Mouse (Mus musculus): ENCODE measurements around the gene Psmb11. TPM values are rescaled to one million over a fixed set of nuclear protein-coding genes. Genes with fewer than 3 reads are reported as not detected.

Gene Psmb11
- total RNA-seq, 1 experiment = not detected

DNA sequence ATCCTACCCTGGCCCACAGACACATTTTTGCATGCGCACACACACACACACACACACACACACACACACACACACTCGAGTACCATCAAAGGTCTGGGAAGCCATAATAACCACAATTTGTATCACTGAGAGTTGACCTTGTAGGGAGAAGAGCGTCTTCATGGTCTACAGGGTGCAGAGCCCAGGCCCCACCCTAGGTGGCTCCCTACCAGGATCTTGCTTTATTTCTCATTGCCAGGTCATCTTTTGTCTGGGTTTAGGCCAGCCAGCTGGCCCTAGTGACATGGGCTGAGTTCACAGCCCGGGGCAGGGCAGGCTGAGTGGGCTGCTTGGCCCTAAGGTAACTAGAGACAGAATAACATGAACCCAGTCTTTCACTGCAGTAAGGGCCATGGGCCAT is 12.9 kb downstream of the Psmb11 start:
- H3K4me3 ChIP-seq (ENCODE audit: insufficient read depth in 1 of 2, low read depth in 1 of 2, low read length in 2 of 2, poor library complexity in 1 of 2, severe bottlenecking in 1 of 2) = no peak overlapping the region
- no peak for DNase-seq (ENCODE audit: low read depth, low spot score)
- peaks cover 4% of the 10 kb centered on the region; the same call in 1 of the 2 replicates for H3K36me3 ChIP-seq (ENCODE audit: control insufficient read depth, insufficient read depth, low read length, poor library complexity, severe bottlenecking)
- no peak overlapping the region for H3K27ac ChIP-seq (ENCODE audit: insufficient read depth, low read depth, low read length, poor library complexity, severe bottlenecking)
- in situ Hi-C loops (cut with MboI; ENCODE audit: low sequenced_read_pairs in 2 of 2, unreplicated experiment in 2 of 2) = loop anchor here in 1 of 2 experiments (25.0 kb wide), 1 partner anchor 572 kb away; no protein-coding TSS in a partner anchor
- TF ChIP-seq MAFK (IDR thresholded peaks at IDR 0.05; ENCODE audit: insufficient read depth, low read depth, low read length) (no peak), CHD2 (IDR thresholded peaks at IDR 0.05; ENCODE audit: low read depth, low read length) (no peak), ZC3H11A (IDR thresholded peaks at IDR 0.05; ENCODE audit: borderline replicate concordance, low read depth, low read length) (no peak), ZNF384 (IDR thresholded peaks at IDR 0.05; ENCODE audit: low read depth, low read length) (no peak), HCFC1 (IDR thresholded peaks at IDR 0.05; ENCODE audit: borderline replicate concordance, insufficient read depth, low read length) (no peak)
- no peaks in the 10 kb centered on the region for H3K9me3 ChIP-seq (ENCODE audit: control insufficient read depth, insufficient read depth, low read depth, low read length)
- H3K4me1 ChIP-seq (ENCODE audit: control insufficient read depth in 2 of 2, insufficient read depth in 2 of 2, low read length in 2 of 2, poor library complexity in 1 of 2) = peaks cover 0 to 11% of the 10 kb centered on the region in 2 experiments; a peak in 1 of 4 replicates
- no peak overlapping the region for H3K9ac ChIP-seq (ENCODE audit: insufficient read depth, low read depth, low read length, poor library complexity, severe bottlenecking)

DNA sequence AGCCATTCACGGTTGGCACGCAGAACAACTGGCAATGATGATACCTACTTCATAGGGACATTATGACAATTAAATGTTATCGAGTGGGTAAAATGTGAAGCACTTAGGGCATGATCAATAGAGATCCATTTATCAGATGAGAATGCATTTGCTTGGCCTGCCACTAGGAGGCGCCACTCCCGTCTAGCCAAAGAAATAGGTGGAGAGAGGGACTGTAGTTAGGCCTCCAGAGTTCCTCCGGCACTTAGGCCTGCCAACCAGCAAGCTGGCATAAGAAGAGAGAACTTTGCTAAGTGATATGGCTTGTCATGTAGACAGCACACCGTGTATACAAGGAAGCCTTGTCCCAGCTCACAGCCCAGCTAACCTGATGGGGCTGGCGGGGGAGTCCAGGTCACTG is 15.7 kb downstream of the Psmb11 start:
- no peak overlapping the region for H3K27ac ChIP-seq (ENCODE audit: insufficient read depth, low read depth, low read length, poor library complexity, severe bottlenecking)
- H3K9ac ChIP-seq (ENCODE audit: insufficient read depth, low read depth, low read length, poor library complexity, severe bottlenecking) = peak overlapping the region; percentile 12; the same call in 1 of the 2 replicates
- TF ChIP-seq ZC3H11A (IDR thresholded peaks at IDR 0.05; ENCODE audit: borderline replicate concordance, low read depth, low read length) = no peak
- TF ChIP-seq HCFC1 (IDR thresholded peaks at IDR 0.05; ENCODE audit: borderline replicate concordance, insufficient read depth, low read length) = no peak
- no peak for TF ChIP-seq ZNF384 (IDR thresholded peaks at IDR 0.05; ENCODE audit: low read depth, low read length)
- TF ChIP-seq MAFK (IDR thresholded peaks at IDR 0.05; ENCODE audit: insufficient read depth, low read depth, low read length) = no peak
- no peak for TF ChIP-seq CHD2 (IDR thresholded peaks at IDR 0.05; ENCODE audit: low read depth, low read length)
- DNase-seq (ENCODE audit: low read depth, low spot score) = peak; percentile 58
- peaks cover 4% of the 10 kb centered on the region; the same call in 1 of the 2 replicates for H3K36me3 ChIP-seq (ENCODE audit: control insufficient read depth, insufficient read depth, low read length, poor library complexity, severe bottlenecking)
- in situ Hi-C loops (cut with MboI; ENCODE audit: low sequenced_read_pairs in 2 of 2, unreplicated experiment in 2 of 2) = loop anchor here in 1 of 2 experiments (25.0 kb wide), 1 partner anchor 575 kb away; no protein-coding TSS in a partner anchor
- peaks cover 0 to 9% of the 10 kb centered on the region in 2 experiments; a peak in 1 of 4 replicates for H3K4me1 ChIP-seq (ENCODE audit: control insufficient read depth in 2 of 2, insufficient read depth in 2 of 2, low read length in 2 of 2, poor library complexity in 1 of 2)
- no peaks in the 10 kb centered on the region for H3K9me3 ChIP-seq (ENCODE audit: control insufficient read depth, insufficient read depth, low read depth, low read length)
- H3K4me3 ChIP-seq (ENCODE audit: insufficient read depth in 1 of 2, low read depth in 1 of 2, low read length in 2 of 2, poor library complexity in 1 of 2, severe bottlenecking in 1 of 2) = no peak overlapping the region

DNA sequence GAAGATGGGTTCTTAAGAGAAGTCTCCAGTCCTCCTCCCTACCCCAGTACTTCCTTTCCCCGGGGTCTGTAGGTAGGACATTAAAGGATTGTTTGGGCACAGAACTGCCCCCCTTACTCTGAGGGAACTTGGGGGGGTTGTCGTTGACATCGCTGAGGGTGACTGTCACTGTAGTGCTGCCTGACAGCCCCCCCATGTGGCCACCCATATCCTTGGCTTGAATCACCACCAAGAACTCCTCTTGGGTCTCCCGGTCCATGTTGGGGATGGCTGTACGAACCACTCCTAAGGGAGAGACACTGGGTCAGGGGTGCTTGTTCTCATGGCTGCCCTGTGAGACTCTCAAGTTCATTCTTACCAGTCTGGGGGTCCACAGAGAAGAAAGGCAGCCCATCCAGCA is 17.0 kb downstream of the Psmb11 start:
- no peak for DNase-seq (ENCODE audit: low read depth, low spot score)
- H3K4me3 ChIP-seq (ENCODE audit: insufficient read depth in 1 of 2, low read depth in 1 of 2, low read length in 2 of 2, poor library complexity in 1 of 2, severe bottlenecking in 1 of 2) = no peak overlapping the region
- H3K9ac ChIP-seq (ENCODE audit: insufficient read depth, low read depth, low read length, poor library complexity, severe bottlenecking) = no peak overlapping the region
- H3K36me3 ChIP-seq (ENCODE audit: control insufficient read depth, insufficient read depth, low read length, poor library complexity, severe bottlenecking) = peaks cover 11% of the 10 kb centered on the region
- H3K27ac ChIP-seq (ENCODE audit: insufficient read depth, low read depth, low read length, poor library complexity, severe bottlenecking) = no peak overlapping the region
- in situ Hi-C loops (cut with MboI; ENCODE audit: low sequenced_read_pairs in 2 of 2, unreplicated experiment in 2 of 2) = loop anchor here in 1 of 2 experiments (25.0 kb wide), 1 partner anchor 576 kb away; no protein-coding TSS in a partner anchor
- TF ChIP-seq CHD2 (IDR thresholded peaks at IDR 0.05; ENCODE audit: low read depth, low read length) = no peak
- no peaks in the 10 kb centered on the region for H3K9me3 ChIP-seq (ENCODE audit: control insufficient read depth, insufficient read depth, low read depth, low read length)
- H3K4me1 ChIP-seq (ENCODE audit: control insufficient read depth in 2 of 2, insufficient read depth in 2 of 2, low read length in 2 of 2, poor library complexity in 1 of 2) = peaks cover 0 to 7% of the 10 kb centered on the region in 2 experiments; a peak in 1 of 4 replicates

DNA sequence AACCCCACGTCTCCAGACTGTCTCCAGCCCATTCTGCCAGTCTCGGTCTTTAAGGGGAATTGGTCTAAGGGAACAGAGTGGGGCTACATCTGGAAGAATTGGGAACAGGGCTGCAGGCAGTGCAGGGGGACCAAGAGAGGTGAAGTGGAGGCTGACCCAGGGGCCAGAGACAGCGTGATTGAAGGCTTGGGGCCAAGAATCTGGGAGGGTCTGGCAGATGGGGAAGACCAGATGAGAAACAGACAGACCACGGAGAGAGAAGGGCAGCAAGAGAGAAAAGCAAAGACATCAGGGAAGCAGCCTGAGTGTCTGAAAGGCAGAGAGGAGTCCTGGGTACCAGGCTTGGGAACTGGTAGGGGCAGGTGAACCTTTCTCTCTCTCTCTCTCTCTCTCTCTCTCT is 18.9 kb downstream of the Psmb11 start:
- in situ Hi-C loops (cut with MboI; ENCODE audit: low sequenced_read_pairs in 2 of 2, unreplicated experiment in 2 of 2) = loop anchor here in 1 of 2 experiments (25.0 kb wide), 1 partner anchor 578 kb away; no protein-coding TSS in a partner anchor
- H3K27ac ChIP-seq (ENCODE audit: insufficient read depth, low read depth, low read length, poor library complexity, severe bottlenecking) = no peak overlapping the region
- H3K4me1 ChIP-seq (ENCODE audit: control insufficient read depth in 2 of 2, insufficient read depth in 2 of 2, low read length in 2 of 2, poor library complexity in 1 of 2) = peaks cover 0 to 14% of the 10 kb centered on the region in 2 experiments; a peak in 2 of 4 replicates
- TF ChIP-seq CHD2 (IDR thresholded peaks at IDR 0.05; ENCODE audit: low read depth, low read length) = no peak
- H3K36me3 ChIP-seq (ENCODE audit: control insufficient read depth, insufficient read depth, low read length, poor library complexity, severe bottlenecking) = peaks cover 28% of the 10 kb centered on the region
- no peaks in the 10 kb centered on the region for H3K9me3 ChIP-seq (ENCODE audit: control insufficient read depth, insufficient read depth, low read depth, low read length)
- no peak for DNase-seq (ENCODE audit: low read depth, low spot score)
- no peak overlapping the region for H3K9ac ChIP-seq (ENCODE audit: insufficient read depth, low read depth, low read length, poor library complexity, severe bottlenecking)
- H3K4me3 ChIP-seq (ENCODE audit: insufficient read depth in 1 of 2, low read depth in 1 of 2, low read length in 2 of 2, poor library complexity in 1 of 2, severe bottlenecking in 1 of 2) = no peak overlapping the region

DNA sequence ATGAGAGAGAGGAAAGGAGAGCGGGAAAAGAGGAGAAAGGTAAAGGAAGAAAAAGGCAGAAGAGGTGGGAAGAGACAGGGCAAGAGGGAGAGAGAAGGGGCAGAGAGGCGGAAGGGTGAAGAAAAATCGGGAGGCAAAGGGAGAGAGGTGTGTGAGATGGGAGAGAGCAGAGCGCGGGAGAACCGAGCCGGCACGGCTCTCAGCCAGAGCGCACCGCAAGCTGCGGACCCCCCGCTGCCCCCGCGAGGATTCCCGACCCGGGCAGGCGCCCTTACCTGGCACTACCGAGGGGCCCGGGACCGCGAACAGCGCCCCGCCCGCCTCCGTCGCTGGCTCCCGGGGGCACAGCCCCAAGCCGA is 19.7 kb downstream of the Psmb11 start, which contains the start of gene Gm17606:
Gene Gm17606 (plus strand): TSS at position 7 of the 359 bp plus-strand sequence.
- Histone ChIP-seq H3K9ac (ENCODE audit: insufficient read depth, low read depth, low read length, poor library complexity, severe bottlenecking) (peak within 1 kb of the TSS; percentile 86), H3K4me3 (ENCODE audit: insufficient read depth in 1 of 2, low read depth in 1 of 2, low read length in 2 of 2, poor library complexity in 1 of 2, severe bottlenecking in 1 of 2) (peak within 1 kb of the TSS; percentile 84 to 92), H3K27ac (ENCODE audit: insufficient read depth, low read depth, low read length, poor library complexity, severe bottlenecking) (no peak within 1 kb of the TSS), H3K4me1 (ENCODE audit: control insufficient read depth in 2 of 2, insufficient read depth in 2 of 2, low read length in 2 of 2, poor library complexity in 1 of 2) (peaks cover 0 to 19% of the 10 kb centered on the region in 2 experiments; a peak in 2 of 4 replicates), H3K9me3 (ENCODE audit: control insufficient read depth, insufficient read depth, low read depth, low read length) (no peaks in the 10 kb centered on the region), H3K36me3 (ENCODE audit: control insufficient read depth, insufficient read depth, low read length, poor library complexity, severe bottlenecking) (peaks cover 36% of the 10 kb centered on the region)
- no peak for TF ChIP-seq MAFK (IDR thresholded peaks at IDR 0.05; ENCODE audit: insufficient read depth, low read depth, low read length)
- no peak for TF ChIP-seq ZC3H11A (IDR thresholded peaks at IDR 0.05; ENCODE audit: borderline replicate concordance, low read depth, low read length)
- no peak for DNase-seq (ENCODE audit: low read depth, low spot score)
- in situ Hi-C loops (cut with MboI; ENCODE audit: low sequenced_read_pairs in 2 of 2, unreplicated experiment in 2 of 2) = loop anchor here in 1 of 2 experiments (25.0 kb wide), 1 partner anchor 579 kb away; no protein-coding TSS in a partner anchor

Data from ES-E14 (cell line).